Comparison of ENCODE assay signal across 14 mouse cellular contexts in the genomic region with DNA sequence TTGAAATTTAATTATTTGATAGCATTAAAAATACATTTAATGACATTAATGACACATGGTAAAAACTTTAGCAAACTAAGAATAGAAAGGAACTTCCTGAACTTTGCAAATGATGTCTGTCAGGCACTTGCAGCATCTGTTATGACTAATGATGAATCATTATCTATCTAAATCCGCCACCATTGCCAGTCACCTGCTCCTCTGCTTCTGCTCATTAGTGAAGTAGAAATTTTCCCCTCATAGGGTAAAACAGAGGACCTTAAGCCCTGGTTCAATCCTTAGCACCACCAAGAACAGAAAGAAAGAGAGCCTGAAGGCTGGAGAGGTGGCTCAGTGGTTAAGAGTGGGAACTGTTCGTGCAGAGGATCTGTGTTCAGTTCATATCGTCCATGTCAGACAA.
"Had no signal": no experiment of that assay in that cellular context is flagged by ENCODE, and none has a peak within 500 bp of the region (broad histone marks: within the 10 kb centered on the region; RNA-seq: fewer than 3 reads in every experiment).

No protein-coding gene starts in this region.

- DNase-seq: kidney, adult 8-10 months; kidney, postnatal 25 days; liver; liver, embryonic 13.5 days; liver, postnatal 0 days; lung, postnatal 14 days; right cerebral cortex, adult 18-20 months; right cerebral cortex, postnatal 25 days; thymus, adult 2 months; thymus, postnatal 36 days had no signal

- H3K27me3 ChIP-seq: limb, embryonic 12.5 days; liver, embryonic 13.5 days; lung, embryonic 15.5 days had no signal

- H3K27ac ChIP-seq: limb, embryonic 12.5 days; liver, embryonic 13.5 days; lung, embryonic 15.5 days; midbrain, embryonic 12.5 days; stomach, postnatal 0 days had no signal

- H3K4me3 ChIP-seq: limb, embryonic 12.5 days; liver, embryonic 13.5 days; lung, embryonic 15.5 days; midbrain, embryonic 12.5 days had no signal

- H3K36me3 ChIP-seq: limb, embryonic 12.5 days; liver, embryonic 13.5 days; lung, embryonic 15.5 days; midbrain, embryonic 12.5 days had no signal

- H3K4me1 ChIP-seq: limb, embryonic 12.5 days; lung, embryonic 15.5 days had no signal
